Mouse (Mus musculus): Measurements from ENCODE around the gene Spry2. TPM values are rescaled to one million over a fixed set of nuclear protein-coding genes. Genes with fewer than 3 reads are reported as not detected.

Gene Spry2
- polyA plus RNA-seq, 1 experiment, result not detected

DNA sequence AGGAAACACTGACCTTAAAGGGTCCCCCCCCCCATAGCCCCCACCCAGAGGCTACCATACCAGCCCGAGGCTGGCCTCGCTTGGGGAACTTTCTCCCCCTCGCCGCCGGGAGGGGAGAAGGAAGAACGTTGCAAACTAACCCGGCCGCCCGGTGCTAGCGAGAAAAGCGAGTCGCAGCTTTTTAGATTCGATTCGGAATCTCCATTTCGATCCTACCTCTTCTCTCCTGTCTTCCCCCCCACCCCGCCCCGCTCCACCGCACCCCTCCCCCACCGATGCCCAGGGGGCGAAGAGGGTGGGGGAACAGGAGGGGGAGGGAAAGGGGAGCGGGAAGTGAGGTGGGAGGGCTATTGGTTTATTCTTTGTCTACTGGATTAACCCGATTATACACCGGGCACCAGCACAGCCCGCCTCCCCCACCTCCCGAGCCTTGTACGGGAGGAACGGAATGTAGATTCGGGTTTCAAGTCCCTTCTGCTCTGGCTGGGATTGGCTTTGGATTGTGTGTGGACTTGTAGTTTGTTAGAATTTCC, 1.0 kb upstream of the Spry2 start:
- no peak for TF ChIP-seq GATA1 (IDR thresholded peaks at IDR 0.05; ENCODE audit: low read length)

DNA sequence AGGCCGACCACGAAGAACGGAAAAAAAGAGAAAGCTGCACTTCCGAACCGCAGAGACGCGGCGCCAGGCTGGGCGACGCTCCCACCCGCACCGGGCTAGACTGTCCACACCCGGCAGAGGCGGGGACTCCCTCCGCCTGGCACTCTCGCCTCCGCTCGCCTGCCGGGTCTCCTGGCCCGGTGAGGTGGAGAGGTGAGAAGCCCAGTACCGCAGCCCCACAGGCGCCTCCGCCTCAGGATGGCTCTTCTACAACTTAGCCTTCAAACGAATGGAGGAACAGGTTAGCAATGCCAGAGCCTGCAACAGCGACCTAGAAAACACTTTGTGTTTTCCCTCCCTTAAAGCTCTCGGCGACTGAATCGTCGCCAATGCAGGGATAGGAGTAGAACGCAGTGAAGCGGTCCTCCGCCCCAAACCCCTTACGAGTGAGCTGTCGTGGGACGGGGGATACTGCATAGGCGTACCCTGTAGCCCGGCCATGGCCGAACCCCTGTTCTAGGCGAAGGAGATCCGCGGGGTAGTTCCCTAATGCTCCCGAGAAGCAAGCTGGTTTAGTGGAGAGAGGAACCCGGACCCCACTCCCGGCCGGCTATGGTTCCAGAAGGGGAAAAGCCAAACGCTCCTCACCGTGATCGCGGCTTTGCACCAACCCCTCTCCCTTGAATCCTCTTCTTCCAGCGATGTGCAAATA, 513 bp downstream of the Spry2 start:
- TF ChIP-seq GATA1 (IDR thresholded peaks at IDR 0.05; ENCODE audit: low read length), result no peak

DNA sequence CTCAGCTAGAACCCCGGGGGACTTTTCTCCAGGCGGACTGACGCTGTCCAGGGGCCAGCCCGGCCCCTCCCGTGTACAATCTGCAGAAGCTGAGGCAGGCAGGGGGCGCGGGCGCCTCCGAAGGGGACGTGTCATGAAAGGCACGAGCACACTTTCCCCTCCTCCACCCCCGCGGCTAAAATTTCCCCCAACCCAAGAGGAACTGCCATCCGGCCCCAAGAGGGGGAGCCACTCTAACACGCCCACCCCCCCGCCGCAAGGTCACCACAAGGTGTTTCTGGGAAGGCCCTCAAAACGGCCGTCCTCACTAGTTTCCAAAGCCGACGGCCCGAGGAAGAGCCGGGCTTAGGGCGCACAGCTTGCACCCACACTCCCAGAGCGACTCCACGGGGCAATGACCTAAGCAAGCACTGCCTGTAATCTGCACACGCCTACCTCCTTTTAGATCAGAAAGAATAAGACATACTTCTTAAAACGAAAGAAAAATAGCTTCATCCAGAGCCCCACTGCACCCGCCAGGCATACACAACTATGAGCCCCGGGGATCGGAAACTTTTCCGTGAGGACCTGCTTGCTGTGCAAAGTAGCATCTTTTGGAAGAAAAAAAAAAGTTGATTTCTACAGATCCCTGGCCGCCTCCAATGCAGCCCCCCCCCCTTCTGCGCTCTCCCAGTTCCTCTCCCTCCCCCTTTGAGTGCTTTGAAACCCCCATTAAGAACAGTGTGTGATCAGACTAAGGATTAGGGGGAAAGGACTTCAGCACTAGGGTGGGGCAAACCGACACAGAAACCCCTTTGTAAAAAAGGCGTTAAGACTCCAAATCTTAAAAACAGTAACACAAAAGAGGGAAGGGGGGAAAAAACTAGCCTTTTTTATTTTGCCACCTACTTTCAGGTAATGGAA, 1.4 kb downstream of the Spry2 start:
- no peak for TF ChIP-seq GATA1 (IDR thresholded peaks at IDR 0.05; ENCODE audit: low read length)

DNA sequence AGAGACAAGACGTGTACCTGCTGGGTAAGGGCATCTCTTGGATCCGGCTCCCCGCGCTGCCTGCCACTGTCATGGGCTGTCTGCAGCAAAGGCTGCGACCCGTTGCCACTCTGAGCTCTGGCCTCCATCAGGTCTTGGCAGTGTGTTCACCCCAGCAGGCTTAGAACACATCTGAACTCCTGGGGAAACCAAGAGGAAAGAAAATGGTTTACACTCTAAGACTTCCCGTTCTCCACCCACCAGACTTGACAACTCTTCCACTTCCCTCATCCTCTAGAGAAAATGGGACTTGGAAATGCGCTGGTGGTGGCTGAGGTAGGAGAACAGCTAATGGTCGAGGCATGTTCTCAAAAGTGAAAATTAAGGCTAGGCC, 3.0 kb downstream of the Spry2 start:
- no peak for TF ChIP-seq GATA1 (IDR thresholded peaks at IDR 0.05; ENCODE audit: low read length)

DNA sequence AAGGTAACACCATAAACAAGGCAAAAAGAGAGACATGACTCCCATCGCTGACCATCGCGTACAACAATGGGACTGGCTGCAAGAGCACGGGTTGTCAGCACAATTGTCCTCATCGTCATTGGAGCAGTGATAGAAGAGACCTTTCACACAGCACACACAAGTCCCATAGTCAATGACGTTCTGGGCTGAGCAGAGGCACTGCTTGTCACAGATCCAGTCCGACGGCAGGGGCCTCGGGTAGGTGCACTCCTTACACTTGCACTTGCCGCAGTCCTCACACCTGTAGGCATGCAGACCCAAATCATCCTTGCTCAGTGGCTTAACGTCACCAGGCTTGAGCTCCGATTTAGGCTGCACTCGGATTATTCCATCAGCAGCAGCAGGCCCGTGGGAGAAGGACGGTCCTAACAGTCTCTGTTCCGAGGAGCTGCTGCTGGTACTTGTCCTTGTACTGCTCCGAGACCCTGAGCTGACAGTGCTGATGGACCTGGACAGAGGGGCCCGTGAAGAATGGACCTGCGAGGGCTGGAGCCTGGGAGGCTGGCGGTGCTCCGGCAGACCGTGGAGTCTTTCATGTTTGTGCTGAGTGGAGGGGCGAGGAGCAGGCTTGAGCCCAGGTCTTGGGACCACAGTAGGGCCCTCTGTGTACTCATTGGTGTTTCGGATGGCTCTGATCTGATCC, 3.5 kb downstream of the Spry2 start:
- TF ChIP-seq GATA1 (IDR thresholded peaks at IDR 0.05; ENCODE audit: low read length), result no peak

DNA sequence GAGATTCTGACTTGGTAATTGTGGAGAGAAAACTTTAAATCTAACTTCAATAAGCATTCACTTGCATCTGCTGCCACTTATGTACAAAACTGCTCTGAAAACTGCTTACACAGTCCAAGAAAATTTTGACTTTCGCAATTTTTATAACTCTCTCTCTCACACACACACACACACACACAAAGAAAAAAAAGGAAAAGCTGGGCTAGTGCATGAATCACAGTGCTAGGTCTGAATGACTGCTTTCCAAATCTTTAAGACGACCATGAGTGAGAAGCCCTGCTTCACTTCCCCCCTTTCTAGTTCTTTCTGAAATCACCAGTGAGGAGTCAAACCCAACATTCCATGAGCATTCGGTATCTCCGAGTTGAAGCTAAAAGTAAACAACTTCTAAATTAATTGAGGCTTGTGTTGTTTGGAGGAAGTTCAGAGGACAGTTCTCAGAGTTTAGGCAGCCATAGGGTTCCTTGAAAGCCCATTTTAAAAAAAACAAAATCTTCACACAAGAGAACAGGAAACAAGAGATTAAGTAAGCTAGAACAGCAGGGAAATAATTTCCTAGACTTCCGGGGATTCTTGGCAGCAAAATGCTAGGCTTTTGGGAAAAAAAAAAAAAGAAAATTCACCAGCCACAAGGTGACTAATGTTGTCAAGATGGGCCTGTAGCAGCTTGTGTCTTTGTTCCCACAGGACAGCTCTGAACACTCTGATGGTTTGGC, 5.9 kb downstream of the Spry2 start:
- TF ChIP-seq GATA1 (IDR thresholded peaks at IDR 0.05; ENCODE audit: low read length), result no peak

DNA sequence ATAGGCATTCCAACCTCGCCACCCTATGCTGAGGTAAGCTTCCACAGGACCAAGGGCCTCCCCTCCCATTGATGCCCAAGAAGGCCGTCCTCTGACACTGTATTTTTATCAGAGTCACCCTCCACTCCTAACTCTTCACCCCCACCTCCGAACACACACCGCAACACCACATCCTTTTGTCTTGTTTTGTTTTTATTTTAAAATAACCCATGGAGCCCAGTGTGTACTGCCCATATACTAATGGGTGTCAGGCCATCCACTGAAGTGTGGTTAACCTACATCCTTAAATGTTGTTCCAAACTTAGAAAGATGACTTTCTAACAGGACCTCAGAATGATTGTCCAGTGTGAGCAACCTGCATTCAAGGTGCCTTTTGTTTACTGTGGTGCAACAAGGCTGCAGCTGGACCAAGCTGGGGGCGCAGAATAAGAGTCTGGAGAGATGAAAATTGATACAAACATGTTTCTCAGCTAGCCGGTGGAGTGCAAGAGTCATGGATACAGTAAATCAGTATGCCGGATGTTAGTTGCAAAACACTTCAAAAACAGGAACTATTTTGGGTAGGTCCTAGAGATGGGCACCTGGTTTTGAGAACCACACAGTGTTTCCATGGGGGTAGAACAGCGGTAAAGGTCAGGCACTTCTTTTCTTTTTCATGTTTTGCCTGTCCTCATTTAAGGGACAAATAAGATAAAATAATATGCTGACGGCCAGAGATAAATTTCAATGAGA, 9.8 kb downstream of the Spry2 start:
- no peak for TF ChIP-seq GATA1 (IDR thresholded peaks at IDR 0.05; ENCODE audit: low read length)

DNA sequence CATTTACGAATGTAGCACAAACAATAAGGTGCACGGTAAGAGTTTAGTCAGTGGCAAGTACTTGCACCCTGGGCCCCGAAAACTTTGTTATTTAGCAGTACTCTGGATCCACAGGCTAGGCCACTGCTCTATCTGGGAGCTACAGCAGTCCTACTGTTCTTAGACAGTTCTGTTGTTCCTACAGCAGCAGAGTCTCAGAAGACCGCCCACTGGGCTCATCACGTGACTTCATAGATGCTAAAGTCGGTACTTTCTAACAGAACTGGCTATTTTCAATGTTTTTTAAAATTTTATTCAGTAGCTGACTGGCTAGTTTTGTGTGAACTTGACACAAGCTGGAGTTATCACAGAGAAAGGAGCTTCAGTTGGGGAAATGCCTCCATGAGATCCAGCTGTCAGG, 11.4 kb downstream of the Spry2 start:
- no peak for TF ChIP-seq GATA1 (IDR thresholded peaks at IDR 0.05; ENCODE audit: low read length)

DNA sequence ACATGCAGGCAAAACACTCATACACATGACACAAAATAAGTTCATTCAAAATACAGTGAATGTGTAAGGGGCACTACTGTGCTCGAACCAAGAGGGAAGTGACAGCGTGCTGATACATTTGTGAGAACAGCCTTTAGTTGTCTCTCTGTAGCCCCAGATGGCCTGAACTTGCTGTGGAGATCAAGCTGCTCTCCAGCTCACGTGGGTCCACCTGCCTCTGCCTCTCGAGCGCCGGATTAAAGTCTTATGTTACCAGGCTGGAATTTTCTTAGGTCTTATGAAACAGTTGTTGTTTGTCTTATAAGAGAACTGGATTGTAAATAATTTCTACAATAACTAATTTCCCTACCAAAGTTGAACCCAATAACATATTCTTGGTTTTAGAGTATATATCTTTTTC, 13.4 kb downstream of the Spry2 start:
- TF ChIP-seq GATA1 (IDR thresholded peaks at IDR 0.05; ENCODE audit: low read length), result no peak

DNA sequence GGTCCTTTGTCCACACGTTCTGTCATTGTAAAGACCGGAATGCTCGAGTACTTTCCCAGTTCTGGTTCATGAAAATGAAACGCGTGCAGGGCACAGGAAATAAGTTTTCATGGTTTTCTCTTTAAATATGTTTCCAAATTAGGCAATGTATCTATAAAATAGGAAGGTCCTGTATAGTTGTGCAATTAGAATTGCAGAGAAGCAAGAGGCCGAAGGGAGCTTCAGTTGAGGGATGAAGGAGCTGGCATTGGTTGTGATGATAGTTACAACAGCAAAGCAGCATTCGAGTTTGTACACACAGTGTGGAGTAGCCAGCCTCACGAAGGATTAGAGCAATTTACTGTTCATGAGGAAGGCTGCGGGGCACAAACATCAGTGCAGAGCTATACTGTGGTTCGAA, 18.3 kb downstream of the Spry2 start:
- no peak for TF ChIP-seq GATA1 (IDR thresholded peaks at IDR 0.05; ENCODE audit: low read length)

DNA sequence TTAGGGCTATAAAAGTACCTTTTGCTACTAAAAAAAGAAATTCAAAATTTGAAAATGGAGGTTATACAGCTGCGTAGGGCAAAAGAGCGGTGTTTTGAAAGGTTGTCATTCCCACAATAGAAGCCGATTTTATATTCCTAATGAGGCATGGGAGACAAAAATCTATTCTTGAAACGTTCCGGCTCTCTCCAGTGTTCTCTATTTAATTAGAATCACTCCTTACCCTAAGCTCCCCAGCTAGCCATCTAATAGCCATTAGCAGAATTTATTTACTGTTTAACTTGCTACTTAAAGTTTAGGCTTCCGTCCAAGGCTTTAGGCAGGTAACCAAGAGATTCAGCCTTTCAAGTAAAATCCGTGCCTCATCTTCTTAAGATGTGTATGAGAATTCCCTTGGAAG, 20.2 kb downstream of the Spry2 start:
- no peak for TF ChIP-seq GATA1 (IDR thresholded peaks at IDR 0.05; ENCODE audit: low read length)

DNA sequence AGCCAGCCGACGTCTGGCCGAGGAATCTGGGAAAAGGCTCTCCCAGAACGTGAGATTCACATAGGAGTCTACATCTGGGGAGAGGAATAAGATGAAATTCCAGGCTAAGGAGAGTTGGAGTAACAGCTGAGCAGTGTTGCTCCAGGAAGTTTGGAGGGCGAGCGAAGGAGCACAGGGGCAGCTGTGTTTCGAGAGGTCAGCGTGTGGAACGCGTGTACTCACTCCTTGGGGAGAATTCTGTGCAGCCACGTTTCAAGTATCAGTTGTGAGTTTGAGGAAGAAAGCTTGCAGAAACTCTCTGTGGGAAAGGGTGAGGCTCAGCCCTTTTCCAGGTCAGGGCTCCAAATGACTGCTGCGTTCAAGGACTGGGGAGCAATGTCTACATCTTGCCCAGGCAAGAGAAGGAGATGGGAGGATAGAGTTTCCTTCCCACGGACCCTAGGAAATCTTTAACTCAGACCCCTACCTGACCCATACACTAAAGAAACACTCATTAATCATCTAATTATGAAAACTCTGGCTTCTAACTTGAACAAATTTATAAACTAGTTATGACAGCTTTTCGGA, 26.2 kb downstream of the Spry2 start:
- no peak for TF ChIP-seq GATA1 (IDR thresholded peaks at IDR 0.05; ENCODE audit: low read length)

DNA sequence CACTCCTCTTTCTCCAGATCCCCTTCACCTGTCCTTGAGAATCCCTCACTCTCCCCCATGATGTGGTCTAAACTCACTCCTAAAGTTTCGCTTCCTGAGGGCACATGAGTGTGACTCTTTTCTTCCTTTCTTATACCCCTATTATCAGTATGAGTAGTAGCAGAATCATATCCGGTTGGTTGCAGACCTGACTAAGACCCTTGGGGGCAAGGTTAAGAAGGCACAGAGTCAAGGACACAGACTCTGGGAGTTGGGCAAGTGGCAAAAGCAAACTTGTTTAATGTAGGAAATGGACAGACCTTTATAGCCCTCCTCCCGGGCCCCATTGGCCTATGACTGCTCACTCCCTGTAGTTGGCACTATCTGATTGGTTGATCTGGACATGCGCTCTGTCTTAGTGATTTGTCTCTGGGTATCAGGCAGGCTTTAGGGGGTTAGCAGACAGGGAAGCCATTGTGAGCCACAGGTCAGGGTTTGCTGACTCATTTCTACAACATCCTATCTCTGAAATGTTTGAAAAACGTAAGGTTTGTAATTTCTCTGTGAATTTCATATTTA, 31.2 kb downstream of the Spry2 start:
- no peak for TF ChIP-seq GATA1 (IDR thresholded peaks at IDR 0.05; ENCODE audit: low read length)

DNA sequence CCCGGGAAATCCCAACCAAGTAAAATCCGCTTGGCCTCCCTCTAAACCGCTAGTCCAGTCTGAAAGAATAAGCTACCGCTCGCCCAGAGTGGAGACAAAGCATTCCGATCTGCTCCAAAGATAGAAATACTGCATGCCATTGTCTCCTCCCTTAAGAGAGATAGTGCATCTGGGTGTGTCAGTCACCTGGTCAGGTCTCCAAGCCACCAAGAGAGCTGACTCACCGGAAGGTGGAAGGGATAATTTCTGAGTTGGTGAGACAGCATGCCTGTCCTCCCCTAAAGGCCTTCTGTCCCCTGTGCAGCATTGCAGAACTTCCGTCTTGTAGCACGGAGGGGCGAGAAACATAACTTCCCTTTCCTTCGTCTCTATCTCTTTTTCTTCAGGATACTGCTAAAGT, 34.4 kb downstream of the Spry2 start:
- no peak for TF ChIP-seq GATA1 (IDR thresholded peaks at IDR 0.05; ENCODE audit: low read length)

Data from G1E-ER4 (cell line).